Mouse (Mus musculus) telencephalon, adult 2 months (tissue): Measurements from ENCODE around the gene Bbip1.

Experiments
- DNase-seq: peaks from one replicate; pipeline ENCODE4 v3.0.0-alpha.2; 2011; ENCODE audit warnings: low read depth, low spot score

Bbip1 gene

DNA sequence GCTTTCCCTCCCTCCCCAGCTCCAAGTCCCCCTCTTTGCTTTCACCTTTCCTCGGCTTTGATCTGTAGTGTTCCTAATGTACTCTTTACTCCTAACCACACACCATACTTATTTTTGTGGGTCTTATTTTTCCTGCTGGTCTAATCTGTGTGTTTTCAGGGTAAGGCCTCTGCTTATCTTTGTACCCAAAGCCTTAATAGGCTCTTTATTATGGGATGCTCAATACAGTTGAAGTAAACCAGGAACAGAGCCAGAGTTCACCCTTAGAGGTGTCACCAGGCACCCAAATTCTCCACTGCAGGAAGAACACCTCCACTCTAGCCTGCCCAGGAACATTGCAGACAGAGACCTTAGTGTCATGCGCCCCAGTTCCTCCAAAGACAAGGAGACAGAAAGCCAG lies 52.9 kb downstream of the Bbip1 start:
- no peak for DNase-seq

DNA sequence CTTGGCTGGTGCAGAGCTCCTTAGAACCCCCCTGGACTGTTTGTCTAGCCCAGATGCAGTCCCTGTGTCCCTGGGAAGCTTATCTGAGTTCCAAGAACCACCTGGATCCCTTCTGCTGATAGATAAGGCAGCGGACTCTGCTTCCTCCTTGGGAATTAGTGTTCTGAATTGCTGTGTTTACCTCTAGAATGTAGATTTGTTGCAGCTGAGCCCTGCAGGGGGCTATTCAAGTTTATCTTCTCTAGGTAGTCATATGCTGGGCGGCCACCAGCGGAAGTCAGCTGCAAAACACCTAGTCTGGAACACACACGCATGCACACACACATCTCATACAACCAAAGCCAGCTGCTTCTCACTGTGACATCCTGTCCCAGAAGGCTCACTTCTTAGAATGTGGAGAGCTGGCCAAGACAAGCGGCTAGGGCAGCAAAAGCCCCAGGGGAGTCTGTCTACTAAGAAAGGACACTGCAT lies 53.6 kb downstream of the Bbip1 start:
- no peak for DNase-seq

DNA sequence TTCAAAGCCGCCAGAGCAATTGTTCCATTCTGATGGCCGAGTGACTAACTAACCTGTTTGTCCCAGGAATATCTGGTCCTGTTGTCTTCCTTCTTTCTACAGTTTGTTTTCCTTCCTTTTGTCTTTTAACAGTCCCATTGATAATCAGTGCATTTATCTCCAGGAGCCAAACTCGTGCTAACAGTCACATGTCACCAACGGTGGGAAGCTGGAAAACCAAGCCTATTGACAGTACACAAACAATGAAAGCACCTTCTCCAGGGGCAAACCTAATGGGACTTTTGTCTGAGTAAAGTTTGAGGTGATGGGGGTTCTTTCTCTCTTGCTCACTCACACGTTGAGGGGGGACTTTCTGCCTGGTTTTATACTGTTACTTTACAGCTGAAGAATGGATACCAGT lies 54.2 kb downstream of the Bbip1 start:
- no peak for DNase-seq

DNA sequence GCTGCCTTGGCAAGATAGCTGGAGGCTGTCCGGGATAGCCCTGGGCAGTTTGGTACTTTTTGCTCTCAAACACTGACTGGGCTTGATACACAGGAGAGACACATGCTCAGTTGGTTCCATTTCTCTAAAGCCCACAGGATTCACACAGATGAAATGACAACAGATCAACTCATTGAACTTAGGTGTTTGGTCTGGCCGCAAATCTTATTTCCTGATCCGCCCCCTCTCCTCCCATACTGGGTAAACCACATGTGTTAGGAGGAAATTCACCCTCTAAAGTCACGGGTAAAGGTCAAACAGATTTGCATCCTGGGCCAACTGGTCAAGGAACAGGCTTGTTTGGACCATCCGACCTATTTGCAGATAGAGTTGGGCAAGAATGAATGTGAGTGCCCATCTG lies 54.9 kb downstream of the Bbip1 start:
- no peak for DNase-seq

DNA sequence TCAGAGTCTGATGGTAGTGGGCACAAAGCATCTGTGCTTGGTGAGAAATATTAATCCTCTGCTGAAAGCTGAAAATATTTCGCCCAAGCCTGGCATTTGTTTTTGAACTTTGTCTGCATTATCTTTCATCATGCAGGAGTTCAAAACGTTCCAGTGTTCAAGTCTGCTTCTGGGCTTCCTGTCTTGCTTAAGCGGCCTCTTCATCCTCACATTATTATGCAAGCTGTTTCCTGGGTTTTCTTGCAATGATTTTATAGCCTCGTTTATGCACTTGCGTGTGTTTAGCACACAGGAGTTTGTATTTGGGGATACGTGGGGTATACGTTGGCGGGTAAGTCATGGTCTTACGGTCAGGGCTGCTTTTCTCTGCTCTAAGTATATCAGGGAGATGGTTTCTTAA lies 56.1 kb downstream of the Bbip1 start:
- no peak for DNase-seq

- no peak for DNase-seq
Measured at GRCm38 (mm10) chr19:53887822-53888221, 56.6 kb downstream of the Bbip1 start.

DNA sequence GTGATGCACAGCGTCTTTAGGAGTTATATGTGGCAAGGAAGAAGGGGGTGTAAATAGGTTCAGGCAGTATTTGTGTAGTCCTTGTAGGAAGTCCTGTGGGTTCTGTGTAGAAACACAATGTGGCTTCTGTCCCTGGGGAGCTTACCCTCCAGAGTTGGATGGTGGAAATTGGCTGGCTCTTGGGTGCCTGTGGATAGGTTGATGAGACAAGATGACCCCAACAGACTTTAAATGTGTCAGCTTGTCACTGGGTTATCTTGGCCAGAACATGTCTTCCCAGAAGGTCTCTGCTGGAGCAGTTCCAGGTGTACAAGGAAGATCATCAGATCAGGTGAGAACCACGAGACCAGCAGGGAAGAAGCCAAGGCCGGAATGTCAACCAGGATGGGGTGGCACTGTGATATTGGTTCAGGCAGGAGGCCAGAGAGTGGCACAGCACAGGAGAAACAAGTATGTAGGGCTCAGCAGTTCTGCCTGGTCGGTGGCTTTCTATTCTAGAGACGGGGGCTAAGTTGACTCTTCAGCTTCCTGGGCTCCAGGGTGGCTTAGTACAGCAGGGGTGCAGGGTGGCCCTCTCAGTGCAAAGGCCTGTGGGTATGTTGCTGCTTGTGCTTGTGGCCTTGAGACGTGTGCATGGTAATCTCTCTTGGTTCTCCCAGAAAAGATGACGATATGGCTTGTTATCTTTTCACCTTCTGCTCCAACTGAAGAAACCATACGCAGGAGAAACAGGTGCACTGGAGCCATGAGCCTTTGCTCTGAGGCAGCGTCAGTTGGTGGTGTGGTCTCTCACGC lies 57.7 kb downstream of the Bbip1 start:
- no peak for DNase-seq

GRCm38 (mm10) chr19:53885450-53885849 lies 59.0 kb downstream of the Bbip1 start:
- DNase-seq = no peak

GRCm38 (mm10) chr19:53881786-53882185 lies 62.6 kb downstream of the Bbip1 start:
- no peak for DNase-seq

- DNase-seq = no peak
Measured at GRCm38 (mm10) chr19:53880460-53880859, 64.0 kb downstream of the Bbip1 start.
